Mouse (Mus musculus): Measurements from ENCODE around the gene Olr1.

DNA sequence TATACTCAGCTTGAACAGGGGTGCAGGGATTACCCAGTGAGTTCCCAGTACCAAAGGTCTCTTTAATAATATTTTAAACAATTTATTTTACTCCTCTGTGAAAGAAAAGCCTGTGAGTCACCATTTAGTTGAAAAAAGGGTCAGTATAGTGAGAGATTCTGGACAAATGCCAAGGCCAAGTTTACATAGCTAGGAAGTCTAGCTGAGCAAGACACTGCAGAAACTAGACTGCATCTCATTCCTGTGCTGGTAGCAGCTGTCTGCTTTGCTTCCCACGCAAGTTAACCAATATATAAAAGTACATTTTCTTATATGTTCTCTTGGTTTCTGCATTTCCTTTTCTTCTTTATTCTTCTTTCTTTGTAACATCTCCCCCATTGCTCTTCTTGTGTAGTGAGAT lies 6.4 kb upstream of the Olr1 start:
- TF ChIP-seq CTCF (IDR thresholded peaks at IDR 0.05; ENCODE audit: extremely low read depth, insufficient read depth, insufficient read length, insufficient replicate concordance) (no peak), POLR2A (IDR thresholded peaks at IDR 0.05; ENCODE audit: low read depth, low read length) (no peak)

Measured in spleen, adult 2 months (tissue).